Mouse (Mus musculus) kidney, embryonic 14.5 days (tissue): ENCODE measurements around the gene Adamtsl4. TPM values are rescaled to one million over a fixed set of nuclear protein-coding genes. Genes with fewer than 3 reads are reported as not detected.
A peak's percentile ranks its signal among the peaks of the same experiment; 100 is the strongest.

ENCODE experiments used
- ATAC-seq: fragments of 200-750 bp; cut with Nextera tagmentation; 2 replicates; pipeline ENCODE4 v1.8.0; 2017; ENCODE audit warnings: moderate number of reproducible peaks, mild to moderate bottlenecking, moderate TSS enrichment, moderate library complexity; ENCODE audit not compliant: low FRiP score, low TSS enrichment
- H3K27ac ChIP-seq: fragments of 300-500 bp; sonication (generic); 2 replicates; pipeline ENCODE4 v1.5.1; 2014; ENCODE audit warnings: low read depth, mild to moderate bottlenecking, low read length, moderate library complexity, mixed read lengths
- H3K27me3 ChIP-seq: fragments of 300-500 bp; sonication (generic); 2 replicates; pipeline ENCODE4 v1.6.1; 2014; ENCODE audit warnings: mild to moderate bottlenecking, low read length; ENCODE audit not compliant: control insufficient read depth, insufficient read depth
- H3K36me3 ChIP-seq: fragments of 300-500 bp; sonication (generic); 2 replicates; pipeline ENCODE4 v1.6.1; 2014; ENCODE audit warnings: low read length, mixed read lengths; ENCODE audit not compliant: control insufficient read depth, insufficient read depth
- H3K4me1 ChIP-seq: fragments of 300-500 bp; sonication (generic); 2 replicates; pipeline ENCODE4 v1.6.1; 2014; ENCODE audit warnings: low read length, mixed read lengths; ENCODE audit not compliant: control insufficient read depth, insufficient read depth
- H3K4me2 ChIP-seq: fragments of 300-500 bp; sonication (generic); replicated peaks from 2 replicates; pipeline ENCODE4 v1.6.1; 2014; ENCODE audit warnings: low read depth, mild to moderate bottlenecking, low read length
- H3K4me3 ChIP-seq: fragments of 300-500 bp; sonication (generic); 2 replicates; pipeline ENCODE4 v1.5.1; 2014; ENCODE audit warnings: mild to moderate bottlenecking, low read length
- H3K9ac ChIP-seq: fragments of 300-500 bp; sonication (generic); 2 replicates; pipeline ENCODE4 v1.6.1; 2014; ENCODE audit warnings: low read depth, mild to moderate bottlenecking, low read length, moderate library complexity
- H3K9me3 ChIP-seq: fragments of 300-500 bp; sonication (generic); 2 replicates; pipeline ENCODE4 v1.6.1; 2016; ENCODE audit warnings: low read length; ENCODE audit not compliant: control insufficient read depth
- WGBS: fragments of 180-500 bp; shearing (Covaris S2); extraction: QIAGEN DNeasy Blood & Tissue Kit; methylation state at CpG from one replicate; pipeline ENCODE4 v1.1.7; 2014; 5-methylcytosine and 5-hydroxymethylcytosine counted together
- polyA plus RNA-seq: library from polyadenylated mRNA; unstranded; fragments of >200 nt; fragmentation: Nextera tagmentation; extraction: Ambion mirVana; gene quantifications from 2 replicates; pipeline ENCODE4 v1.2.1, GENCODE M21; 2014

Adamtsl4 gene
- polyA plus RNA-seq, 1 experiment from 2014 or later = 3.7 TPM

GRCm38 (mm10) chr3:95669309-95669665 is 18.4 kb downstream of the Adamtsl4 start:
- Histone ChIP-seq H3K27ac (no peak overlapping the region), H3K4me3 (no peak overlapping the region), H3K4me2 (no peak overlapping the region), H3K9ac (no peak overlapping the region), H3K27me3 (no peaks in the 10 kb centered on the region), H3K4me1 (peaks cover 57% of the 10 kb centered on the region), H3K9me3 (no peaks in the 10 kb centered on the region), H3K36me3 (peaks cover 18% of the 10 kb centered on the region; the same call in 1 of the 2 replicates)
- 94% methylated on average over 3 of the region's 3 CpGs for WGBS
- ATAC-seq = no peak

DNA sequence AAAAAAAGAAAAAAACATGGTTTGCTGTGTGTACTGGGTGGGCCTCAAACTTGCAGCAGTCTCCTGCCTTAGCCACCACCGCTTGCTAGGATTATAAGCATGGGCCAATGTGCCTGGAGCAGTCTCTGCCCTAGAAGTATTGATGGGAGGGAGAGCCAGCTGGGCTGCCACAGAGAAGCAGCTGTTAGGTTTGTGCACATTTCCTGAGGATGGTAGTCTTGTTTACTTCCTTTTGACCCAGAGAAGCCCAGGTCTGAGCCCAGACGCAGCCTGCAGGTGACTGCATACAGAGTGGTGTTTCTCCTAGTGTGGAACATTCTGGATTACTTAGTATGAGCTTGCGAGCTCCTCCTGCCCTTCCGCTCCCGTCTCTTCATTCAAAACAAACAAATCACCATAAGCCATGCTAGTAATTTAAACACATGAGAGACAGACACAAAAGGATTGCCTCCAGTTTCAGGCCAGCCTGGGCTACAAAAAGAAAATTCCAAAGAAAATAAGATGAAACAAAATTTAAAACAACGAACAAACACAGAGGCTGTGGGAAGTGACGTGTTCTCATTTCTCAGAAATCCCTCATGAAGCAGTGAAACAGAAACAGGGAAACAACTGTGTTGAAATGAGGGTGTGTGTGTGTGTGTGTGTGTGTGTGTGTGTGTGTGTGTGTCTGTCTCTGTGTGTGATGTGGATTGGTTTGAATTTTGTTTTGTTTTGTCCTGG is 19.0 kb downstream of the Adamtsl4 start:
- H3K36me3 ChIP-seq = peaks cover 23% of the 10 kb centered on the region; the same call in 1 of the 2 replicates
- peaks cover 57% of the 10 kb centered on the region for H3K4me1 ChIP-seq
- no peak overlapping the region for H3K9ac ChIP-seq
- H3K4me3 ChIP-seq = no peak overlapping the region
- 79% methylated on average over 7 of the region's 7 CpGs for WGBS
- no peak overlapping the region for H3K4me2 ChIP-seq
- no peaks in the 10 kb centered on the region for H3K9me3 ChIP-seq
- no peaks in the 10 kb centered on the region for H3K27me3 ChIP-seq
- peak overlapping the region; percentile 51; the same call in 1 of the 2 replicates for H3K27ac ChIP-seq
- no peak for ATAC-seq

- no peak overlapping the region; the same call in 1 of the 2 replicates for H3K4me2 ChIP-seq
- H3K9ac ChIP-seq = no peak overlapping the region; the same call in 1 of the 2 replicates
- H3K4me1 ChIP-seq = peaks cover 49% of the 10 kb centered on the region
- peak overlapping the region; percentile 80; the same call in 1 of the 2 replicates for H3K27ac ChIP-seq
- no peaks in the 10 kb centered on the region for H3K27me3 ChIP-seq
- peaks cover 30% of the 10 kb centered on the region for H3K36me3 ChIP-seq
- ATAC-seq = peak; percentile 51; the same call in 1 of the 2 replicates
- H3K4me3 ChIP-seq = no peak overlapping the region
- no peaks in the 10 kb centered on the region for H3K9me3 ChIP-seq
- 40% methylated on average over 7 of the region's 7 CpGs for WGBS
Observed at GRCm38 (mm10) chr3:95668026-95668425, 19.7 kb downstream of the Adamtsl4 start.

DNA sequence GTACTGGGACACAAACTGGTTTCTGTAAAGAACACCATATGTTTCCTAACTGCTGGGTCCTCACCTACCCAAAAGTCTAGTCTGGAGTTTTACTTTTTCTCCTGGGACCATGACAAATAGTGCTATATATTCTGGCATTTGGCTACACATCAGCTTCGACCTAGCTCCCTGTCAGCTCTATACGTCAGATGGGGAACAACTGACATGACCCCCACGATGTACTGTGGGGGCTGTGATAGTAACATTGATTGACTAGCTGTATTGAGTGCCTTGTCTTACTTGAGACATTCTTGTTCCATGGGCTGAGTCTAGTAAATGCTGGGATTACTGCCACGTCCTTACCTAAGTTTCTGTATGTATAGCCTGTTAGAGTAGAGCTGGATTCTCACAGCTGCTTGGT is 20.2 kb downstream of the Adamtsl4 start:
- ATAC-seq = no peak
- no peak overlapping the region for H3K4me2 ChIP-seq
- H3K27ac ChIP-seq = peak overlapping the region; percentile 80; the same call in 1 of the 2 replicates
- H3K4me1 ChIP-seq = peaks cover 45% of the 10 kb centered on the region
- no peak overlapping the region for H3K4me3 ChIP-seq
- 50% methylated on average over 4 of the region's 4 CpGs for WGBS
- no peak overlapping the region; the same call in 1 of the 2 replicates for H3K9ac ChIP-seq
- H3K36me3 ChIP-seq = peaks cover 35% of the 10 kb centered on the region
- H3K9me3 ChIP-seq = no peaks in the 10 kb centered on the region
- H3K27me3 ChIP-seq = no peaks in the 10 kb centered on the region

DNA sequence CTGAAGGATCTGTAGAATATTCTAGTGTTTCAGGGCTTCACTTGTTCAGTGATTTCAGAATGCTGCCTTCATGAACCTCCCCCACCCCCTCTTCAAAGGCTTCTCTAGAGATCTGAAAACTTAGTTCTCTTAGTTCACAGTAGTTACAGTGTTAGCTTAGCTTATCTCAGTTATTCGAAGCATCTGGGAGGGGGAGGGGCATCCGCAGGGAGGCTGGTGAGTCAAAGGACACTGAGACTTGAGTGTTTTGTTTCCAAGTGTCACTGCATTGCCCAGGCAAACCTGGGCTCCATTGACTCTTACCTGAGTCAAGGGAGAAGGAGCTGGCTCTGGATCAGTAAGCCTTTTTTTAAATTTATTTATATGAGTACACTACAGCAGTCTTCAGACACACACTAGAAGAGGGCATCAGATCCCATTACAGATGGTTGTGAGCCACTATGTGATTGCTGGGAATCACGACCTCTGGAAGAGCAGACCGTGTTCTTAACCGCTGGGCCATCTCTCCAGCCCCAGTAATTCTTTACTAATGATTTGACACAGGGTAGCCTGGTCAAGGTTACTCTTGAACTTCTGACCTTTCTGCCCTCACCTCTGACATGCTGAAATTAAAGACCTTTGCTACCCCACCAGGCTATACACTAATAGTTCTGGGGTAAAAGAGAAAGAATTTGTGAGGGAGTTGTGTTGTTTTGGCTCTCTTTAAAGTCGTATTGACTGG is 21.4 kb downstream of the Adamtsl4 start:
- Histone ChIP-seq H3K27ac (no peak overlapping the region; the same call in 1 of the 2 replicates), H3K4me1 (peaks cover 42% of the 10 kb centered on the region), H3K4me2 (no peak overlapping the region), H3K9me3 (no peaks in the 10 kb centered on the region), H3K36me3 (peaks cover 47% of the 10 kb centered on the region), H3K27me3 (no peaks in the 10 kb centered on the region), H3K9ac (no peak overlapping the region), H3K4me3 (no peak overlapping the region)
- 32% methylated on average over 6 of the region's 6 CpGs for WGBS
- ATAC-seq = no peak

DNA sequence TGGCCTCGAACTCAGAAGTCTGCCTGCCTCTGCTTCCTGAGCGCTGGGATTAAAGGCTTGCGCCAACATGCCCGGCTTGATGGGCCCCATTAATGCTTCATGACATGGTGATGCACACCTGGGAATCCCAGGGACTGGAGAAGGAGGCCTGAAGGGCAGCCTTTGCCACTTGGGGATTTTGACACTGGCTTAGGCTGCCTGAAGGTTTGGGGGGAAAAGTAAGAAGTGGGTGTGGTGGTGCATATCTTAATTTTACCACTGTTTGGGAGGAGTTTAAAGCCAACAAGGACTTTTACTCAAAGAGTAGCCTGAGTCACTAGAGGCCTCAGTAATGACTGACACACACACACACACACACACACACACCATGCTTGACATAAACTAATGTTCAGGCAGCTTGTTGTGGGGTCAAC is 22.8 kb downstream of the Adamtsl4 start:
- no peaks in the 10 kb centered on the region for H3K27me3 ChIP-seq
- no peak for ATAC-seq
- no peak overlapping the region for H3K4me3 ChIP-seq
- H3K27ac ChIP-seq = no peak overlapping the region
- WGBS = 92% methylated on average over 4 of the region's 4 CpGs
- H3K36me3 ChIP-seq = peaks cover 59% of the 10 kb centered on the region
- no peak overlapping the region for H3K4me2 ChIP-seq
- no peak overlapping the region for H3K9ac ChIP-seq
- peaks cover 53% of the 10 kb centered on the region for H3K4me1 ChIP-seq
- no peaks in the 10 kb centered on the region for H3K9me3 ChIP-seq

DNA sequence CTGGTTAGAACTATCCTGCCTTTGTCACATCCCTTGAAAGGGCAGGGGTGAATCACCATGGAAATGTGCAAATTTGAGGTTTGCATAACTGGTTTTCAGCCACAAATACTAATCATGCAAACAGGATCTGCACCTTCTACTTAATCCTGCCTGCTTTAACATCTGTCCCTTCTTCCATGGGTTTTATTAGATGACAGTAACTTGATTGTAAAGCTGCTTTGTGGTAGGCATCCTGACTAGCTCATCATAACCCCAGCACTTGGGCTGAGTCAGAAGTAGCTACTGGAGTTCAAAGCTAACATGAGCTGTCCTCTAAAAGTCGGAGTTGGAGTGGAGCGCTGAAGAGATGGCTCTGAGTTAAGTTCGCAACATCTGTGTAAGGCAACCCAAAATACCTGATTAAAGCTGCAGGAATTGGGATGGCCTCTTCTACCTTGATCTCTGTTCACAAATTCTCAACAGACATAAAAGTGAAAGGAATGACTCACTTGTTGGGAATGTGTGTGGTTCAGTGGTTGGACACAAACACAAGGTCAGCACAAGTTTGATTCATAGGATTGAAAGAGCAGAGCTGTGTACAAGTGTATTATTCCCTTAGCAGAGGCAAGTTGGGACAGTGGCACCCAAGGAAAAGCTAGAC is 23.6 kb downstream of the Adamtsl4 start:
- WGBS = 92% methylated on average over 3 of the region's 3 CpGs

DNA sequence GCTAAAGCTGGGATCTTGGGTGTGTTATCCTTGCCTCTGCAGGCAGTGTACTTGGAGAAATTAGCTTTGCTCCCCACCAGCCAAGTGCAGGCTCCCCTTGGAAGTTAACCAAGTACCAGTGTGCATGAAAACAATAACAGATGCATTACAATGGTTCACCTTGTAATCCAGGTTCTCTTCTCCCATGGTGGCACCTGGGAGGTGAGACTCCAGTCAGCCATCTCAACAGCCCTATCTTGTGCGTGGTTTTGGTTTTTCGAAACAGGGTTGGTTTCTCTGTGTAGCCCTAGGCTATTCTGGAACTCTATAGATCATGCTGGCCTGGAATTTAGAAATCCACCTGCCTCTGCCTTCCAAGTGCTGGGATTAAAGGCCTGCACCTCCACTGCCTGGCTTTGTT is 24.2 kb downstream of the Adamtsl4 start:
- WGBS = 78% methylated on average over 2 of the region's 2 CpGs
- Histone ChIP-seq H3K27me3 (no peaks in the 10 kb centered on the region), H3K4me1 (peaks cover 48% of the 10 kb centered on the region), H3K27ac (no peak overlapping the region), H3K4me3 (no peak overlapping the region), H3K9ac (no peak overlapping the region), H3K36me3 (peaks cover 55% of the 10 kb centered on the region), H3K9me3 (no peaks in the 10 kb centered on the region), H3K4me2 (no peak overlapping the region)
- no peak for ATAC-seq

More for the DNA sequence above, 23.6 kb downstream of the Adamtsl4 start:
- H3K27me3 ChIP-seq = no peaks in the 10 kb centered on the region
- no peaks in the 10 kb centered on the region for H3K9me3 ChIP-seq
- peaks cover 55% of the 10 kb centered on the region for H3K36me3 ChIP-seq
- no peak for ATAC-seq
- no peak overlapping the region for H3K4me2 ChIP-seq
- no peak overlapping the region for H3K4me3 ChIP-seq
- H3K27ac ChIP-seq = no peak overlapping the region
- H3K9ac ChIP-seq = no peak overlapping the region
- peaks cover 53% of the 10 kb centered on the region for H3K4me1 ChIP-seq
